Mouse (Mus musculus): ENCODE data around the gene Ncbp3. TPM values are rescaled to one million over a fixed set of nuclear protein-coding genes. Genes with fewer than 3 reads are reported as not detected.

Ncbp3 gene
- total and polyA plus RNA-seq, 3 experiments, result 11.9 to 13.9 (median 12.1) TPM

DNA sequence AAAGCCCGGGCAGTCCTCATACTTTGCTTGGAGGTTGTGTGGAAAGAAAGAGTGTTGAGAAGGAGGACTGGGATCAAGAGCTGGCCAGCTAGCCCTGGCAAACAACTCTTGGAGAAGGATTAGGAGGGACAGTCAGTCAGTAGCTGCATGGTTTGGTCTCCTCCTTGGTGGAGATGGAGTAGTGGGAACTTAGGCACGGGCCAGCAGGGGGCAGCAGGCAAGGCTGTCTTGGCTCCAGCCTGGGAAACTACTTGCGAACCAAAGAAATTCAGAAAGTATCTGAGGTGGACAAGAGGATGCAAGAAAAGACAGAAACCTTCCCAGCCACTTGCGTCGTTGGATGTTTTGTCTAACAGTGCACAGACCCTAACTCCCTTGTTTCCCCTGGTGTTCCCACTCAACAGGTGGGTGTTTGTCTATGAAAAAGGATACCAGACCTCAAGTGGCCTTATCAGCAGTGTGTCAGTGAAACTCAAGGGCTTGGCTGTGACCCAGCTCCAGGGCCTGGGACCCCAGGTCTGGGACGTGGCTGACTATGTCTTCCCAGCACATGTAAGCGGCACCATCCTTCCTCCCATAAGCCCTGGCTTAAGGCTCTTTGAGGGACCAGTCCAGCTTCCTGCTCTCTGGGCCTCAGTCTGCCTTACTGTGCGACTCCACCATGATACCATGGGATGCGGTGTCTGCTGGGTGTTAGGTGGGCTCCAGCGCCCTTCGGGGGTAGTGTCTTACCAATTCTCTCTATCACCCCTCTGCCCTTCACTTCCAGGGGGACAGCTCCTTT lies 39.7 kb upstream of the Ncbp3 start:
- H3K27me3 ChIP-seq (replicated peaks), result no peaks in the 10 kb centered on the region
- in situ Hi-C loops (cut with MboI; ENCODE audit: low pct_ligation_motif_present, low pct_unique_long_range_greater_than_20kb, low sequenced_read_pairs) (loop anchor here (10.0 to 25.0 kb wide), 2 partner anchors 433 to 571 kb away; partner anchors contain the start of genes Ggt6 and Mybbp1a), dilution Hi-C loops (cut with MboI; ENCODE audit: extremely low pct_ligation_motif_present, extremely low pct_unique_long_range_greater_than_20kb, low sequenced_read_pairs) (no loop called here)
- H3K4me3 ChIP-seq (replicated peaks in 1 of 3; ENCODE audit: low read depth in 2 of 3, low read length in 2 of 3, poor library complexity in 1 of 3), result no peak overlapping the region
- H3K9ac ChIP-seq (ENCODE audit: insufficient read depth, low read depth), result no peak overlapping the region
- H3K9me3 ChIP-seq (replicated peaks; ENCODE audit: low read length), result peaks cover 3% of the 10 kb centered on the region
- H3K27ac ChIP-seq (ENCODE audit: insufficient read depth, low read depth), result no peak overlapping the region
- peak; percentile 70 for DNase-seq (ENCODE audit: extremely low read depth)
- no peak overlapping the region for H3K4me2 ChIP-seq (ENCODE audit: insufficient read depth, low read depth, poor library complexity, severe bottlenecking)
- TF ChIP-seq SMC3 (IDR thresholded peaks at IDR 0.05; ENCODE audit: low read depth, low read length) (peak; percentile 98), TCF12 (IDR thresholded peaks at IDR 0.05; ENCODE audit: low read depth, low read length) (no peak), PAX5 (IDR thresholded peaks at IDR 0.05; ENCODE audit: low read length) (no peak), CTCF (conservative IDR thresholded peaks at IDR 0.05 in 1 of 2, IDR thresholded peaks at IDR 0.05 in 1 of 2; ENCODE audit: low read depth in 2 of 2, low read length in 2 of 2) (peak; percentile 82 to 95), CHD2 (IDR thresholded peaks at IDR 0.05; ENCODE audit: low read length) (no peak), GABPA (IDR thresholded peaks at IDR 0.05; ENCODE audit: insufficient replicate concordance, low read depth, low read length) (no peak), ETS1 (conservative IDR thresholded peaks at IDR 0.05; ENCODE audit: low read depth, low read length) (no peak), RAD21 (IDR thresholded peaks at IDR 0.05; ENCODE audit: low read depth, low read length) (peak; percentile 75), ZKSCAN1 (IDR thresholded peaks at IDR 0.05; ENCODE audit: borderline replicate concordance, low read depth, low read length) (no peak), MXI1 (IDR thresholded peaks at IDR 0.05; ENCODE audit: low read depth, low read length) (no peak), SIN3A (IDR thresholded peaks at IDR 0.05; ENCODE audit: low read length) (no peak), ZC3H11A (IDR thresholded peaks at IDR 0.05; ENCODE audit: low read depth, low read length) (peak; percentile 65), NRF1 (IDR thresholded peaks at IDR 0.05; ENCODE audit: low read depth, low read length) (no peak), JUND (conservative IDR thresholded peaks at IDR 0.05; ENCODE audit: low read depth, low read length) (no peak)
- H3K4me1 ChIP-seq (ENCODE audit: control insufficient read depth in 1 of 2, insufficient read depth in 2 of 2), result peaks cover 7 to 62% of the 10 kb centered on the region in 2 experiments; a peak in 3 of 4 replicates
- peaks cover 23 to 78% of the 10 kb centered on the region in 2 experiments for H3K36me3 ChIP-seq (replicated peaks in 1 of 2; ENCODE audit: control insufficient read depth in 1 of 2, insufficient read depth in 1 of 2, low read length in 1 of 2)
- H3K79me2 ChIP-seq (replicated peaks; ENCODE audit: control insufficient read depth, extremely low read depth, insufficient read depth, poor library complexity, severe bottlenecking), result no peaks in the 10 kb centered on the region

DNA sequence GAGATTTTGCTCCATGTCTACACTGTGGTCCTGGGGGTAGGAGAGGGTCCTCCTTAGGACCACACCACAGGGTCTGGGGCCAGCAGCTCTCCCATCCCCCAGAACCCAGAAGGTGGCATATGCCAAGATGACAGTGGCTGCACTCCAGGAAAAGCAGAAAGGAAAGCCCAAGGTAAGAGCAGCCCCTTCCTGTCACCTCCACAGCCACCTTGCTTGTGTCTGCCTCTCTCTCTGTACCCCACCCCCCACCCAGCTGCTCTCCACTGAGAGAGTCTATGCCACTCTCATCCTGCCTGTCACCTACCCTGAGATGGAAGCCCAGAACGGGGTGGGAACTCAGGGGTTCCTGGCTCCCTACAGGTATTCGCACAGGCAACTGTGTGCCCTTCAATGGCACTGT lies 38.8 kb upstream of the Ncbp3 start:
- peaks cover under 1% of the 10 kb centered on the region for H3K9me3 ChIP-seq (replicated peaks; ENCODE audit: low read length)
- no peak overlapping the region for H3K4me3 ChIP-seq (replicated peaks in 1 of 3; ENCODE audit: low read depth in 2 of 3, low read length in 2 of 3, poor library complexity in 1 of 3)
- H3K36me3 ChIP-seq (replicated peaks in 1 of 2; ENCODE audit: control insufficient read depth in 1 of 2, insufficient read depth in 1 of 2, low read length in 1 of 2), result peaks cover 30 to 83% of the 10 kb centered on the region in 2 experiments
- no peak for TF ChIP-seq TBP (conservative IDR thresholded peaks at IDR 0.05; ENCODE audit: low read depth, low read length)
- TF ChIP-seq MAZ (IDR thresholded peaks at IDR 0.05; ENCODE audit: low read depth, low read length), result no peak
- no peak for TF ChIP-seq ETS1 (conservative IDR thresholded peaks at IDR 0.05; ENCODE audit: low read depth, low read length)
- TF ChIP-seq MXI1 (IDR thresholded peaks at IDR 0.05; ENCODE audit: low read depth, low read length), result no peak
- TF ChIP-seq ZC3H11A (IDR thresholded peaks at IDR 0.05; ENCODE audit: low read depth, low read length), result no peak
- in situ Hi-C loops (cut with MboI; ENCODE audit: low pct_ligation_motif_present, low pct_unique_long_range_greater_than_20kb, low sequenced_read_pairs) (loop anchor here (10.0 to 25.0 kb wide), 2 partner anchors 434 to 572 kb away; partner anchors contain the start of genes Ggt6 and Mybbp1a), dilution Hi-C loops (cut with MboI; ENCODE audit: extremely low pct_ligation_motif_present, extremely low pct_unique_long_range_greater_than_20kb, low sequenced_read_pairs) (no loop called here)
- H3K79me2 ChIP-seq (replicated peaks; ENCODE audit: control insufficient read depth, extremely low read depth, insufficient read depth, poor library complexity, severe bottlenecking), result no peaks in the 10 kb centered on the region
- no peak overlapping the region for H3K9ac ChIP-seq (ENCODE audit: insufficient read depth, low read depth)
- peaks cover 7 to 59% of the 10 kb centered on the region in 2 experiments; a peak in 3 of 4 replicates for H3K4me1 ChIP-seq (ENCODE audit: control insufficient read depth in 1 of 2, insufficient read depth in 2 of 2)
- H3K27ac ChIP-seq (ENCODE audit: insufficient read depth, low read depth), result no peak overlapping the region
- H3K4me2 ChIP-seq (ENCODE audit: insufficient read depth, low read depth, poor library complexity, severe bottlenecking), result no peak overlapping the region
- H3K27me3 ChIP-seq (replicated peaks), result no peaks in the 10 kb centered on the region
- no peak for DNase-seq (ENCODE audit: extremely low read depth)

All from CH12.LX (cell line).